Mouse (Mus musculus) ES-E14 (cell line): ENCODE data around the gene AL732309.1. TPM values are rescaled to one million over a fixed set of nuclear protein-coding genes. Genes with fewer than 3 reads are reported as not detected.

ENCODE experiments used
- DNase-seq: peaks from one replicate; pipeline ENCODE4 v3.0.0-alpha.2; 2013; ENCODE audit warnings: low read depth, low spot score
- H3K27ac ChIP-seq: 2 replicates; pipeline ENCODE4 v1.5.1; 2012; ENCODE audit warnings: low read depth, mild to moderate bottlenecking, low read length, moderate library complexity, mixed read lengths; ENCODE audit not compliant: poor library complexity, insufficient read depth, severe bottlenecking
- H3K36me3 ChIP-seq: 2 replicates; pipeline ENCODE4 v1.6.1; 2012; ENCODE audit warnings: mild to moderate bottlenecking, low read length, moderate library complexity, mixed read lengths; ENCODE audit not compliant: control insufficient read depth, poor library complexity, insufficient read depth, severe bottlenecking
- H3K4me1 ChIP-seq, 2 experiments: fragments of 150-350 bp in 1 of 2; sonication (generic) in 1 of 2; 2 replicates each; pipeline ENCODE4 v1.6.1; 2012; ENCODE audit warnings: low read length in 2 of 2, mild to moderate bottlenecking in 1 of 2, mixed read lengths in 1 of 2; ENCODE audit not compliant: control insufficient read depth in 2 of 2, insufficient read depth in 2 of 2, poor library complexity in 1 of 2
- H3K4me3 ChIP-seq, 2 experiments: fragments of 150-350 bp in 1 of 2; sonication (generic) in 1 of 2; 2 replicates each; pipeline ENCODE4 v1.5.1; 2012; ENCODE audit warnings: low read length in 2 of 2, low read depth in 1 of 2, mild to moderate bottlenecking in 1 of 2, mixed read lengths in 1 of 2; ENCODE audit not compliant: insufficient read depth in 1 of 2, poor library complexity in 1 of 2, severe bottlenecking in 1 of 2
- H3K9ac ChIP-seq: 2 replicates; pipeline ENCODE4 v1.6.1; 2012; ENCODE audit warnings: low read depth, mild to moderate bottlenecking, low read length, mixed read lengths; ENCODE audit not compliant: poor library complexity, insufficient read depth, severe bottlenecking
- H3K9me3 ChIP-seq: fragments of 150-350 bp; sonication (generic); 2 replicates; pipeline ENCODE4 v1.6.1; 2012; ENCODE audit warnings: low read depth, mild to moderate bottlenecking, low read length; ENCODE audit not compliant: control insufficient read depth, insufficient read depth
- CHD2 ChIP-seq: IDR thresholded peaks from 2 replicates; pipeline ENCODE4 v1.6.1; 2014; ENCODE audit warnings: mild to moderate bottlenecking, low read depth, low read length, inconsistent platforms
- HCFC1 ChIP-seq: IDR thresholded peaks from 2 replicates; pipeline ENCODE4 v1.6.1; 2012; ENCODE audit warnings: low read length, inconsistent platforms, borderline replicate concordance; ENCODE audit not compliant: insufficient read depth
- MAFK ChIP-seq: IDR thresholded peaks from 2 replicates; pipeline ENCODE4 v1.6.1; 2014; ENCODE audit warnings: mild to moderate bottlenecking, low read depth, low read length, inconsistent platforms; ENCODE audit not compliant: insufficient read depth
- ZC3H11A ChIP-seq: IDR thresholded peaks from 2 replicates; pipeline ENCODE4 v1.6.1; 2012; ENCODE audit warnings: low read depth, mild to moderate bottlenecking, inconsistent platforms, low read length, borderline replicate concordance
- ZNF384 ChIP-seq: IDR thresholded peaks from 2 replicates; pipeline ENCODE4 v1.6.1; 2012; ENCODE audit warnings: low read depth, low read length, inconsistent platforms
- in situ Hi-C, 2 experiments: fragments of 600-800 bp; cut with MboI; formaldehyde crosslinking; loops; one replicate each; pipeline ENCODE4 v1.15.1; 2025; ENCODE audit warnings: low sequenced_read_pairs in 2 of 2, inconsistent platforms in 1 of 2; ENCODE audit not compliant: unreplicated experiment in 2 of 2
- total RNA-seq: library from RNA; depleted of rRNA; stranded (reverse); fragments of 300-350 nt; gene quantifications from 2 replicates; pipeline ENCODE4 v1.2.3, GENCODE M21; 2012

Gene AL732309.1
- total RNA-seq, 1 experiment, result 14.5 TPM

DNA sequence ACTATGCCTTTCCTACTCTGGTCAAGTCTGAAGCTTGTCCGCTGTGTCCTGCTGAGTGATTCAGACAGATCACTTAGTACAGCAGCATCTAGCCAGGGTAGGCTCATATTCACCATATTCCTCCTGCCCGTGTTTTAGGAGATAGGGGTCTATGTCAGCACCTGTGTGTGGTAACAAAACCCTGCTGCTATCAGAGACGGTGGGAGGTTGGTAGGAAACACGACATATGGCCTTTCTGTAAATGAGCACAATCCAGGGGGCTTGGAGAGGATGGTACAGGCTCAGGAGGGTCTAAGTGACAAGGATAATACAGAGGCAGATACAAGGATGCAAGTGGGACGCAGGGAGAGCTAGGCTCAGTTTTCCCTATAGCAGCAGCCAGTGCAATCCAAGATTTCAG, 17.1 kb downstream of the AL732309.1 start:
- DNase-seq, result no peak
- no peaks in the 10 kb centered on the region for H3K9me3 ChIP-seq

DNA sequence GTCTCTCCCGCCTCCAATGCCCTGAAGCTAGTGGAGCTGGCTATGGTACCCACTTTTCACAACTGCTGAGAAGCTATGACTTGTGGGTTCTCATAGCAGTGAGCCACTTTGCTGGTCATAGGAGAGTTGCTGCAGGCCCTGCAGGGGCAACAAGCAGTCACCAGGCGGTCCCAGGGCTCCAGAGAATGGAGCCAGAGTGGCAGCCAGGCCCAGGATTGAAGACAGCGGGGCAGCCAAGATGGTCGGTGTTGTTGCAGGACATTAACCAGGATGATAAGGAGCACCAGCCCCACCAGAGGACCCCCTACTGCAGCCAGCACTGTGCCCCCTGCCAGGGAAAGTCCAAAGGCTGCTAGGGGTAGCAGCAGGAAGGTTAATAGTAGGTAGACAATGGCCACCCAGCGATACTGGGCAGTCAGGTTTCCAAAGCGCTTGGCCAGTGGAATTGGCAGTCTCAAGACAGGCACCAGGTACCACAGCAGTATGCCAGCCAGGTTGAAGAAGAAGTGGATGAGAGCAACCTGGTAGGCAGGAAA, 17.6 kb downstream of the AL732309.1 start:
- Histone ChIP-seq H3K4me1 (peaks cover 9 to 24% of the 10 kb centered on the region in 2 experiments; a peak in 3 of 4 replicates), H3K27ac (no peak overlapping the region), H3K9ac (peak overlapping the region; percentile 27; the same call in 1 of the 2 replicates), H3K9me3 (no peaks in the 10 kb centered on the region), H3K4me3 (peak overlapping the region in 1 of 2 experiments; percentile 61; a peak in 1 of 4 replicates), H3K36me3 (no peaks in the 10 kb centered on the region)
- DNase-seq, result no peak
- no peak for TF ChIP-seq ZNF384
- TF ChIP-seq CHD2, result no peak
- TF ChIP-seq ZC3H11A, result no peak
- no peak for TF ChIP-seq MAFK
- TF ChIP-seq HCFC1, result no peak
- in situ Hi-C loops, result no loop called here

More for the DNA sequence above, 17.1 kb downstream of the AL732309.1 start:
- Histone ChIP-seq H3K4me3 (no peak overlapping the region), H3K4me1 (peaks cover 9 to 26% of the 10 kb centered on the region in 2 experiments; a peak in 3 of 4 replicates), H3K9ac (no peak overlapping the region), H3K27ac (no peak overlapping the region), H3K36me3 (no peaks in the 10 kb centered on the region)
- in situ Hi-C loops, result no loop called here
- TF ChIP-seq MAFK (no peak), HCFC1 (no peak), ZC3H11A (no peak), ZNF384 (no peak), CHD2 (no peak)

DNA sequence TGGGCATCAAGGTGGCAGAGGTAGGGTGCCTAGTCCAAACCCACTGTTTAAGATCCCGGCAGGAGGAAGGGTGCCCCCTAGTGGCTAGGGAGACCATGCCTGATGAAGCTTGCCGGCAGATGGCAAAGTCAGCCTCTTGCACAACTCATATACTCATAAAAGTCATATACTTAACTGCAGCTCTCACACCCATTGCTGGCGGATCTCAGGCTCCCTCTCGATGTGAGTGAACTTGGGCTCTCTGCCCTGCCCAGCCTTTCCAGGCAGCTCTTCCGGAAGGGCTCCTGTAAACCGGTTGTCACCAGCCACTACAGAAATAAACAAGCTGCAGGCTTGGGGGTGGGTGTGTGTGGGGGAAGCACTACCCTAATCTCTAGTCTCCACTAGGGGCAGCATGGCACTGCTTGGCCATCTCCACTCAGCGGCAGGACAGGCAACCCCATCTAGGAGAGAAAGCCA, 18.2 kb downstream of the AL732309.1 start:
- in situ Hi-C loops, result no loop called here
- Histone ChIP-seq H3K4me3 (peak overlapping the region; percentile 58 to 61), H3K9me3 (no peaks in the 10 kb centered on the region), H3K27ac (peak overlapping the region; percentile 68), H3K9ac (peak overlapping the region; percentile 70), H3K36me3 (peaks cover 6% of the 10 kb centered on the region), H3K4me1 (peaks cover 9 to 24% of the 10 kb centered on the region in 2 experiments; a peak in 3 of 4 replicates)
- DNase-seq, result peak; percentile 82
- TF ChIP-seq HCFC1 (peak; percentile 71; the same call in 1 of the 2 replicates), CHD2 (no peak), MAFK (0 out of 2 replicates have a peak, but pooled peaks have one; percentile 20)

GRCm38 (mm10) chr2:25227406-25227805, 19.3 kb downstream of the AL732309.1 start:
- Histone ChIP-seq H3K4me1 (peaks cover 9 to 24% of the 10 kb centered on the region in 2 experiments; a peak in 3 of 4 replicates), H3K9ac (no peak overlapping the region), H3K9me3 (no peaks in the 10 kb centered on the region), H3K27ac (no peak overlapping the region), H3K36me3 (peaks cover 14% of the 10 kb centered on the region), H3K4me3 (no peak overlapping the region)
- DNase-seq, result no peak
- in situ Hi-C loops, result no loop called here
- TF ChIP-seq HCFC1 (no peak), CHD2 (no peak), MAFK (no peak), ZC3H11A (no peak)

GRCm38 (mm10) chr2:25226864-25227263, 19.8 kb downstream of the AL732309.1 start:
- no peak overlapping the region for H3K4me3 ChIP-seq
- in situ Hi-C loops, result no loop called here
- no peak overlapping the region for H3K9ac ChIP-seq
- peaks cover 18% of the 10 kb centered on the region for H3K36me3 ChIP-seq
- H3K9me3 ChIP-seq, result no peaks in the 10 kb centered on the region
- TF ChIP-seq ZC3H11A (no peak), MAFK (no peak), HCFC1 (no peak), CHD2 (no peak), ZNF384 (no peak)
- DNase-seq, result no peak
- H3K4me1 ChIP-seq, result peaks cover 9 to 24% of the 10 kb centered on the region in 2 experiments; a peak in 3 of 4 replicates
- no peak overlapping the region for H3K27ac ChIP-seq
